Mouse (Mus musculus) neural tube, embryonic 12.5 days (tissue): ENCODE measurements at regions not wholly inside any gene's neighbourhood (a gene's known extent, or its start where the extent isn't known, plus 50 kb on each side); places are given as distances from the start of the nearest gene placed in this dataset.

Experiments used
- ATAC-seq: fragments of 200-750 bp; cut with Nextera tagmentation; 2 replicates; pipeline ENCODE4 v1.8.0; 2017; ENCODE audit warnings: low read depth, mild to moderate bottlenecking, moderate TSS enrichment, moderate library complexity; ENCODE audit not compliant: low FRiP score
- H3K27ac ChIP-seq: fragments of 300-500 bp; sonication (generic); 2 replicates; pipeline ENCODE4 v1.5.1; 2016
- H3K27me3 ChIP-seq: fragments of 300-500 bp; sonication (generic); replicated peaks from 2 replicates; pipeline ENCODE4 v1.6.1; 2016; ENCODE audit warnings: mild to moderate bottlenecking
- H3K36me3 ChIP-seq: fragments of 300-500 bp; sonication (generic); 2 replicates; pipeline ENCODE4 v1.6.1; 2016; ENCODE audit warnings: mild to moderate bottlenecking
- H3K4me1 ChIP-seq: fragments of 300-500 bp; sonication (generic); 2 replicates; pipeline ENCODE4 v1.6.1; 2016
- H3K4me2 ChIP-seq: fragments of 300-500 bp; sonication (generic); replicated peaks from 2 replicates; pipeline ENCODE4 v1.6.1; 2016; ENCODE audit warnings: mild to moderate bottlenecking
- H3K4me3 ChIP-seq: fragments of 300-500 bp; sonication (generic); 2 replicates; pipeline ENCODE4 v1.5.1; 2016
- H3K9ac ChIP-seq: fragments of 300-500 bp; sonication (generic); 2 replicates; pipeline ENCODE4 v1.6.1; 2016; ENCODE audit warnings: mild to moderate bottlenecking
- H3K9me3 ChIP-seq: fragments of 300-500 bp; sonication (generic); 2 replicates; pipeline ENCODE4 v1.6.1; 2016; ENCODE audit warnings: mild to moderate bottlenecking
- WGBS: fragments of 180-500 bp; shearing (Covaris S2); methylation state at CpG from one replicate; pipeline ENCODE4 v1.1.7; 2016; 5-methylcytosine and 5-hydroxymethylcytosine counted together

- Histone ChIP-seq H3K9ac (no peak overlapping the region), H3K4me1 (peaks cover 3% of the 10 kb centered on the region; the same call in 1 of the 2 replicates), H3K9me3 (peaks cover 15% of the 10 kb centered on the region; the same call in 1 of the 2 replicates), H3K27ac (no peak overlapping the region), H3K36me3 (no peaks in the 10 kb centered on the region), H3K4me2 (no peak overlapping the region), H3K27me3 (no peaks in the 10 kb centered on the region; the same call in 1 of the 2 replicates), H3K4me3 (no peak overlapping the region)
- no peak for ATAC-seq
- WGBS = 15% methylated on average over 5 of the region's 5 CpGs
Measured at GRCm38 (mm10) chr7:145135971-145136370, 71.9 kb downstream of the 1810010D01Rik start.

GRCm38 (mm10) chr7:145132506-145132905 is 75.4 kb downstream of the 1810010D01Rik start:
- Histone ChIP-seq H3K4me2 (no peak overlapping the region), H3K36me3 (no peaks in the 10 kb centered on the region), H3K4me1 (peaks cover 6% of the 10 kb centered on the region; the same call in 1 of the 2 replicates), H3K27ac (no peak overlapping the region), H3K4me3 (no peak overlapping the region), H3K9me3 (no peaks in the 10 kb centered on the region), H3K27me3 (no peaks in the 10 kb centered on the region; the same call in 1 of the 2 replicates), H3K9ac (no peak overlapping the region)
- WGBS = 85% methylated on average over 5 of the region's 5 CpGs
- no peak for ATAC-seq

- no peaks in the 10 kb centered on the region for H3K9me3 ChIP-seq
- H3K4me2 ChIP-seq = no peak overlapping the region
- no peaks in the 10 kb centered on the region; the same call in 1 of the 2 replicates for H3K27me3 ChIP-seq
- no peak overlapping the region for H3K27ac ChIP-seq
- no peaks in the 10 kb centered on the region for H3K36me3 ChIP-seq
- no peak for ATAC-seq
- WGBS = 91% methylated on average over 8 of the region's 8 CpGs
- no peak overlapping the region for H3K4me3 ChIP-seq
- peaks cover 13% of the 10 kb centered on the region; the same call in 1 of the 2 replicates for H3K4me1 ChIP-seq
- no peak overlapping the region for H3K9ac ChIP-seq
Measured at GRCm38 (mm10) chr7:145131438-145132159, 76.3 kb downstream of the 1810010D01Rik start.

- H3K27me3 ChIP-seq = no peaks in the 10 kb centered on the region; the same call in 1 of the 2 replicates
- no peak overlapping the region for H3K4me2 ChIP-seq
- peaks cover 10% of the 10 kb centered on the region; the same call in 1 of the 2 replicates for H3K4me1 ChIP-seq
- WGBS = 31% methylated on average over 4 of the region's 4 CpGs
- no peaks in the 10 kb centered on the region for H3K36me3 ChIP-seq
- no peak overlapping the region for H3K27ac ChIP-seq
- no peak overlapping the region for H3K9ac ChIP-seq
- ATAC-seq = no peak
- no peaks in the 10 kb centered on the region for H3K9me3 ChIP-seq
- H3K4me3 ChIP-seq = no peak overlapping the region
Measured at GRCm38 (mm10) chr7:145129971-145130370, 77.9 kb downstream of the 1810010D01Rik start.

- H3K4me2 ChIP-seq = no peak overlapping the region
- H3K27ac ChIP-seq = no peak overlapping the region
- H3K27me3 ChIP-seq = no peaks in the 10 kb centered on the region
- H3K9ac ChIP-seq = no peak overlapping the region
- 43% methylated on average over 8 of the region's 8 CpGs for WGBS
- H3K36me3 ChIP-seq = no peaks in the 10 kb centered on the region
- ATAC-seq = no peak
- H3K4me3 ChIP-seq = no peak overlapping the region
- H3K9me3 ChIP-seq = no peaks in the 10 kb centered on the region
- H3K4me1 ChIP-seq = peaks cover 10% of the 10 kb centered on the region; the same call in 1 of the 2 replicates
Measured at GRCm38 (mm10) chr7:145127661-145128060, 80.3 kb downstream of the 1810010D01Rik start.

GRCm38 (mm10) chr7:145127180-145127579 is 80.7 kb downstream of the 1810010D01Rik start:
- Histone ChIP-seq H3K36me3 (no peaks in the 10 kb centered on the region), H3K4me3 (no peak overlapping the region), H3K27ac (no peak overlapping the region), H3K27me3 (no peaks in the 10 kb centered on the region), H3K9me3 (no peaks in the 10 kb centered on the region), H3K4me2 (no peak overlapping the region), H3K9ac (no peak overlapping the region), H3K4me1 (peaks cover 10% of the 10 kb centered on the region; the same call in 1 of the 2 replicates)
- no peak for ATAC-seq
- 19% methylated on average over 4 of the region's 4 CpGs for WGBS

- WGBS = 95% methylated on average over 2 of the region's 2 CpGs
- Histone ChIP-seq H3K4me2 (no peak overlapping the region), H3K36me3 (no peaks in the 10 kb centered on the region), H3K27ac (no peak overlapping the region), H3K9ac (no peak overlapping the region), H3K4me3 (no peak overlapping the region), H3K27me3 (no peaks in the 10 kb centered on the region), H3K9me3 (no peaks in the 10 kb centered on the region), H3K4me1 (peaks cover 11% of the 10 kb centered on the region; the same call in 1 of the 2 replicates)
- no peak for ATAC-seq
Measured at GRCm38 (mm10) chr7:145123996-145124601, 83.8 kb downstream of the 1810010D01Rik start.

GRCm38 (mm10) chr7:145122471-145122870 is 85.4 kb downstream of the 1810010D01Rik start:
- ATAC-seq = no peak
- WGBS = 91% methylated on average over 2 of the region's 2 CpGs
- Histone ChIP-seq H3K9me3 (no peaks in the 10 kb centered on the region), H3K4me1 (peaks cover 11% of the 10 kb centered on the region; the same call in 1 of the 2 replicates), H3K4me3 (no peak overlapping the region), H3K36me3 (no peaks in the 10 kb centered on the region), H3K27me3 (no peaks in the 10 kb centered on the region), H3K9ac (no peak overlapping the region), H3K4me2 (no peak overlapping the region), H3K27ac (no peak overlapping the region)

GRCm38 (mm10) chr7:145118406-145118805 is 89.5 kb downstream of the 1810010D01Rik start:
- Histone ChIP-seq H3K27ac (no peak overlapping the region), H3K4me3 (no peak overlapping the region), H3K4me2 (no peak overlapping the region), H3K4me1 (peaks cover 4% of the 10 kb centered on the region; the same call in 1 of the 2 replicates), H3K27me3 (no peaks in the 10 kb centered on the region), H3K9ac (no peak overlapping the region), H3K36me3 (no peaks in the 10 kb centered on the region), H3K9me3 (no peaks in the 10 kb centered on the region)
- 84% methylated on average over 4 of the region's 4 CpGs for WGBS
- ATAC-seq = no peak

GRCm38 (mm10) chr7:145114660-145115059 is 93.3 kb downstream of the 1810010D01Rik start:
- H3K36me3 ChIP-seq = no peaks in the 10 kb centered on the region
- H3K4me3 ChIP-seq = no peak overlapping the region
- H3K9me3 ChIP-seq = no peaks in the 10 kb centered on the region
- no peak for ATAC-seq
- H3K9ac ChIP-seq = no peak overlapping the region
- H3K4me2 ChIP-seq = no peak overlapping the region
- 83% methylated on average over 2 of the region's 2 CpGs for WGBS
- H3K27me3 ChIP-seq = no peaks in the 10 kb centered on the region
- peaks cover 12% of the 10 kb centered on the region; the same call in 1 of the 2 replicates for H3K4me1 ChIP-seq
- H3K27ac ChIP-seq = no peak overlapping the region

- Histone ChIP-seq H3K9me3 (no peaks in the 10 kb centered on the region), H3K9ac (no peak overlapping the region), H3K4me2 (no peak overlapping the region), H3K36me3 (no peaks in the 10 kb centered on the region), H3K27ac (no peak overlapping the region), H3K4me1 (peaks cover 12% of the 10 kb centered on the region; the same call in 1 of the 2 replicates), H3K4me3 (no peak overlapping the region), H3K27me3 (no peaks in the 10 kb centered on the region)
- 60% methylated on average over 2 of the region's 2 CpGs for WGBS
- no peak for ATAC-seq
Measured at GRCm38 (mm10) chr7:145114145-145114544, 93.8 kb downstream of the 1810010D01Rik start.

GRCm38 (mm10) chr7:145112887-145113531 is 94.9 kb downstream of the 1810010D01Rik start:
- Histone ChIP-seq H3K27me3 (no peaks in the 10 kb centered on the region), H3K9ac (no peak overlapping the region), H3K36me3 (no peaks in the 10 kb centered on the region), H3K4me2 (no peak overlapping the region), H3K4me3 (no peak overlapping the region), H3K27ac (no peak overlapping the region), H3K4me1 (peaks cover 12% of the 10 kb centered on the region; the same call in 1 of the 2 replicates), H3K9me3 (no peaks in the 10 kb centered on the region)
- 78% methylated on average over 7 of the region's 7 CpGs for WGBS
- no peak for ATAC-seq
